Mouse (Mus musculus) thymus, adult 2 months (tissue): ENCODE measurements around the gene Mdfic.

Source experiments
- CTCF ChIP-seq: fragments of 200-500 bp; IDR thresholded peaks from 2 replicates; pipeline ENCODE4 v1.5.1; 2012; ENCODE audit warnings: mild to moderate bottlenecking, control low read depth, low read length, moderate library complexity, borderline replicate concordance; ENCODE audit not compliant: control insufficient read depth, poor library complexity, insufficient read depth; ENCODE audit errors: extremely low read depth
- POLR2A ChIP-seq: fragments of 200-500 bp; IDR thresholded peaks from 2 replicates; pipeline ENCODE4 v1.6.1; 2012; ENCODE audit warnings: mild to moderate bottlenecking, low read length, control low read depth, moderate library complexity; ENCODE audit not compliant: control insufficient read depth, poor library complexity, insufficient read depth; ENCODE audit errors: extremely low read depth

DNA sequence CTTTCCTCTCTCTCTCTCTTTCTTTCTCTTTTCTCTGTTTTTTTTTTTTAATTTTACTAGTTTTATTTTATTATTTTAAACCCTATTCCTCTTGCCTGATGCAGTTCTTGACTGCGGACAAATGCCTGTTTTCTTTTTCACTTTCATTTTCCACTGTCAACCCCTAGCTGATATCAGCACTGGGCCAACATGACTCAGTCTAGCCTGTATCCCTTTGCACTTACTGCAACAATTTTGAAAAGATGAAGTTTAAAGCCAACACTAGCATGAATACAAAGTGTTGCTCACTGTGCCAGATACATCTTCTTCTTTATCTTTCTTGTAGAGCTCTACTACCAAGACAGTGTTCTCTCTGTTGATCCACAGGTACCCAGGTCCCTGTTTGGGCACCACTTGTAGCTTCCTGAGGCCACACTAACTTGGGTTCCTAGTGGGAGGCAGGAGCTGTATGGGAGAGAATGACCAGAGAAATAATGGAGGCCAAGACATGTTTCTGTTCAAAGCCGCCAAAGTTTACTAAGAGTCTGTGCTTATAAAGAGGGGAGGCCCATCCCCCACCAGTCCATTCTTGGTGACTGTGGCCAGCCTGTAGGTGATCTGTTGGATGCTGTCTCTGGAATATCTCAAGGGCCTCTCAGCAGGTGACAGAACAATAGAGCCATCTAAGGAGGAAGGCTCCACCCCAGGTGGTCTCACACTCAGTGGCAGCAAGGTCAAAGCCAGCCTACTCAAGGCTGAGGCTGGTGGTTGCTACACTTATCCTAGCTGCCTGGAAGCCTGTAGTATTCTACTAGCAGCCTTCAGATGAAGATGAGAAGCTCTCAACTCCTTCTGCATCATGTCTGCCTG is 5.2 kb upstream of the Mdfic start:
- TF ChIP-seq CTCF (no peak), POLR2A (no peak)
